Mouse (Mus musculus) neural tube, embryonic 13.5 days (tissue): Measurements from ENCODE around the gene 4930572O03Rik. TPM values are rescaled to one million over a fixed set of nuclear protein-coding genes. Genes with fewer than 3 reads are reported as not detected.
"Not testable (repeated sequence)": the region's sequence is repeated elsewhere in the genome, so short reads cannot be mapped to it uniquely, and the experiment has no call there.

ENCODE experiments used
- ATAC-seq: fragments of 200-750 bp; cut with Nextera tagmentation; 2 replicates; pipeline ENCODE4 v1.8.0; 2017; ENCODE audit warnings: low read depth, mild to moderate bottlenecking, moderate TSS enrichment, moderate library complexity
- H3K27ac ChIP-seq: fragments of 300-500 bp; sonication (generic); replicated peaks from 2 replicates; pipeline ENCODE4 v1.5.1; 2015; ENCODE audit warnings: moderate library complexity, mild to moderate bottlenecking, inconsistent platforms
- H3K27me3 ChIP-seq: fragments of 300-500 bp; sonication (generic); 2 replicates; pipeline ENCODE4 v1.6.1; 2015; ENCODE audit warnings: mild to moderate bottlenecking, inconsistent platforms
- H3K36me3 ChIP-seq: fragments of 300-500 bp; sonication (generic); 2 replicates; pipeline ENCODE4 v1.6.1; 2015; ENCODE audit warnings: mild to moderate bottlenecking, inconsistent platforms
- H3K4me1 ChIP-seq: fragments of 300-500 bp; sonication (generic); replicated peaks from 2 replicates; pipeline ENCODE4 v1.6.1; 2015; ENCODE audit warnings: inconsistent platforms
- H3K4me2 ChIP-seq: fragments of 300-500 bp; sonication (generic); 2 replicates; pipeline ENCODE4 v1.6.1; 2015; ENCODE audit warnings: inconsistent platforms, mild to moderate bottlenecking, moderate library complexity
- H3K4me3 ChIP-seq: fragments of 300-500 bp; sonication (generic); 2 replicates; pipeline ENCODE4 v1.5.1; 2015; ENCODE audit warnings: mild to moderate bottlenecking, inconsistent platforms
- H3K9ac ChIP-seq: fragments of 300-500 bp; sonication (generic); 2 replicates; pipeline ENCODE4 v1.6.1; 2015; ENCODE audit warnings: moderate library complexity, mild to moderate bottlenecking, inconsistent platforms
- H3K9me3 ChIP-seq: fragments of 300-500 bp; sonication (generic); 2 replicates; pipeline ENCODE4 v1.6.1; 2016; ENCODE audit warnings: inconsistent platforms
- WGBS: fragments of 180-500 bp; shearing (Covaris S2); methylation state at CpG from one replicate; pipeline ENCODE4 v1.1.7; 2015; 5-methylcytosine and 5-hydroxymethylcytosine counted together
- polyA plus RNA-seq: library from polyadenylated mRNA; unstranded; fragments of >200 nt; fragmentation: Nextera tagmentation; extraction: Ambion mirVana; gene quantifications from 2 replicates; pipeline ENCODE4 v1.2.1, GENCODE M21; 2015

4930572O03Rik gene
- not detected in 2 replicates for polyA plus RNA-seq

DNA sequence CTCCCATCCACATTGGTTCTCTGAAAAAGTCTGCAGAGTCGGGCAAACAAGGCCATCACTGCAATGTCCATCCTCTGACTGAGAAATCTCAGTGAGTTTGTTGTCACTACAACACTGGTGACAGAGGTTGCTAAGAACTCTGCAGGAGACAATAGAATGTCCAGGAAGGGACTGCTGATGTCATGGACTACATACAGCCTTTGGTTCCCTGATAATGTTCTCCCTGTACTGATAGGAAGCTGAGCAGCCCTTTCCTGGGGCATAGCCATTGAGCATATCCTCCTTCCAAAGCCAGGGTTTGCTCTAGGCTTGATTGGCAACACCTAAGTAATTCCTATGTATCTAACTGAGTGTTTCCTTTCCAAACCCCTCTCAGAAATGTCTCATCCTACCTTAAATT is at the start of gene 4930572O03Rik:
TSS of gene 4930572O03Rik (minus strand) at position 101 of the 400 bp plus-strand sequence.
- not testable (repeated sequence) for H3K4me2 ChIP-seq, H3K36me3 ChIP-seq, H3K9ac ChIP-seq, ATAC-seq, H3K4me1 ChIP-seq, H3K4me3 ChIP-seq, H3K27ac ChIP-seq, H3K27me3 ChIP-seq
- peaks cover 13% of the 10 kb centered on the region for H3K9me3 ChIP-seq
- 75% methylated on average over 1 of the region's 1 CpGs for WGBS

GRCm38 (mm10) chr5:15702891-15703290 is 46.0 kb upstream of the 4930572O03Rik start:
- H3K4me2 ChIP-seq, H3K27ac ChIP-seq, H3K4me1 ChIP-seq, H3K9me3 ChIP-seq, H3K27me3 ChIP-seq, H3K9ac ChIP-seq, ATAC-seq, H3K4me3 ChIP-seq, H3K36me3 ChIP-seq: not testable (repeated sequence)
- 25% methylated on average over 5 of the region's 5 CpGs for WGBS

- H3K27me3 ChIP-seq, H3K9ac ChIP-seq, H3K4me3 ChIP-seq, H3K27ac ChIP-seq, H3K4me1 ChIP-seq, ATAC-seq, H3K4me2 ChIP-seq, H3K36me3 ChIP-seq: not testable (repeated sequence)
- WGBS, result 37% methylated on average over 2 of the region's 2 CpGs
- H3K9me3 ChIP-seq, result peaks cover 16% of the 10 kb centered on the region
These were observed 40.9 kb upstream of the 4930572O03Rik start for GRCm38 (mm10) chr5:15697719-15698118.

GRCm38 (mm10) chr5:15691849-15692248 is 35.0 kb upstream of the 4930572O03Rik start:
- ATAC-seq, result not testable (repeated sequence)

DNA sequence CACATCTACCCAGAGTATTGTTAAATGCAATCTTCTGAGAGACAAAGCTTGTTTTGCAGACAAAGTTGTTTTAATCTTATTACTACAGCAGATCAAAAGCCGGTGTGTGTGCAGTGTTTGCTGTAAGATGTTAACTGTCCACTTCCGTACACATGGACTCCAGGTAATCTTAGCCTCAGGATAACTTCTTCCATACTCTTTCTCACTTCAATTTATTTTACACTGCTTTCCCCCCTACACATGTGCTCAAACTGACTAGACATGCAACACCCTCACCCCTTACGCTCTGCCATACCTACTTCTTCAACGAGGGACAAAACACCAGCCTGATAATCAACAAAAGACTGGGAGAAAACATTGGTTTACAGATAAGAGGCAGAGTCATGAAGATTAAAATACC is 34.0 kb upstream of the 4930572O03Rik start:
- ATAC-seq, H3K4me3 ChIP-seq, H3K4me2 ChIP-seq, H3K4me1 ChIP-seq, H3K36me3 ChIP-seq, H3K27ac ChIP-seq, H3K27me3 ChIP-seq, H3K9ac ChIP-seq: not testable (repeated sequence)
- peaks cover 36% of the 10 kb centered on the region for H3K9me3 ChIP-seq
- 83% methylated on average over 4 of the region's 4 CpGs for WGBS

More at GRCm38 (mm10) chr5:15691849-15692248, 35.0 kb upstream of the 4930572O03Rik start:
- H3K27ac ChIP-seq, H3K27me3 ChIP-seq, H3K4me2 ChIP-seq, H3K36me3 ChIP-seq, H3K4me1 ChIP-seq, H3K4me3 ChIP-seq, H3K9ac ChIP-seq: not testable (repeated sequence)
- peaks cover 33% of the 10 kb centered on the region for H3K9me3 ChIP-seq
- WGBS, result 81% methylated on average over 4 of the region's 4 CpGs

DNA sequence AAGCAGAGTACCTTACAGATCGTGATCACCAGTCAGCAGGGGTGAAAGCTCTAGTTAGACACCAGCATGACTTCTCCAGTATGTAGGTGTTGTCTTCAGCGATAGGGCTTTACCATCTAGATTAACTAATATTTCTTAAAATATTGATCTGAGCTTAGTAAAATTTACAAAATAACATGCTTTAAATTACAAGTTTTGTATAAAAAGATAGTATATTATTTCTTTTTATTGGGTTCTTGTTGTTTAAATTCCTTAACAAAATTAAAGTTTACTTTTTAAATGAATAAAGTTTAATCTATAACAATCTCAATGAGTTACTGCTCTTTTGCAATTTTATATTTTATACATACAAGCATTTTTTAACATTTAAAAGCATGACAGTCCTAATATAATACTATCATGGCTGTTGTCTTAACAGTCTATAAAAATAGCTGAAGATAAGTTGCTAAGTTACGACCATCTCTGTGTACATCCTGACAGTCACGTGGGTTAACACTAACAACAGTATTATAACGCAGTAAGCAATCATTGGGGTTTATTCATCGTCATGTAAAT is 32.9 kb upstream of the 4930572O03Rik start:
- 75% methylated on average over 6 of the region's 6 CpGs for WGBS
- ATAC-seq, result peak; percentile 71

GRCm38 (mm10) chr5:15688874-15689658 is 32.2 kb upstream of the 4930572O03Rik start:
- H3K27ac ChIP-seq, H3K4me2 ChIP-seq, H3K27me3 ChIP-seq, H3K9ac ChIP-seq, H3K36me3 ChIP-seq, H3K4me3 ChIP-seq, H3K4me1 ChIP-seq: not testable (repeated sequence)
- peak; percentile 81 for ATAC-seq
- WGBS, result 61% methylated on average over 4 of the region's 4 CpGs
- peaks cover 36% of the 10 kb centered on the region for H3K9me3 ChIP-seq

More for the DNA sequence above, 32.9 kb upstream of the 4930572O03Rik start:
- not testable (repeated sequence) for H3K9ac ChIP-seq, H3K27ac ChIP-seq, H3K4me2 ChIP-seq, H3K4me3 ChIP-seq, H3K36me3 ChIP-seq, H3K4me1 ChIP-seq, H3K27me3 ChIP-seq
- H3K9me3 ChIP-seq, result peaks cover 36% of the 10 kb centered on the region

- H3K4me3 ChIP-seq, H3K9ac ChIP-seq, H3K36me3 ChIP-seq, H3K4me2 ChIP-seq, H3K4me1 ChIP-seq, H3K27ac ChIP-seq, H3K27me3 ChIP-seq: not testable (repeated sequence)
- 0 out of 2 replicates have a peak, but pooled peaks have one; percentile 56 for ATAC-seq
- peaks cover 23% of the 10 kb centered on the region for H3K9me3 ChIP-seq
- WGBS, result 78% methylated on average over 8 of the region's 10 CpGs
These were observed 24.6 kb upstream of the 4930572O03Rik start for GRCm38 (mm10) chr5:15681301-15682035.

GRCm38 (mm10) chr5:15679980-15680949 is 23.4 kb upstream of the 4930572O03Rik start:
- H3K4me1 ChIP-seq, H3K27ac ChIP-seq, H3K9ac ChIP-seq, H3K36me3 ChIP-seq, H3K27me3 ChIP-seq, H3K4me3 ChIP-seq, ATAC-seq, H3K4me2 ChIP-seq: not testable (repeated sequence)
- H3K9me3 ChIP-seq, result peaks cover 23% of the 10 kb centered on the region
- WGBS, result 70% methylated on average over 13 of the region's 13 CpGs

DNA sequence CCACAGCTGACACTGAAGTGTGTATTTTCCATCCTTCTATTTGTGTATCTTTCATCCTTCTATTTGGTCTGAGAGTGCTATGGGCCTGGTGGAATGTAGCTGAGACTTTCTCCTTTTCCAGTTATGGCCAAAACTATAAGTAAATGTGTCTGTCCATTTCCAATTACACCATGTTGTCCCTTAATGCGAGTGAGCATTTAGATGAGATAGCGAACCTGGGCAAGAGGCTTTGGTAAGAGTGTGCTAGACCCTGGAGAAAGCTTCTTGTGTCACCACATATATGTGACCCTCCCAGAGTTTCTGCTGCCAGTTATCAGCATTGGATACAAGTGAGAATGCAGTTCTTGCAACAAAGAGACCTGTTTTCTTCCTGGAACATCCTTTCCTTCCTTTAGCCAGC is 22.0 kb upstream of the 4930572O03Rik start:
- H3K36me3 ChIP-seq, H3K4me1 ChIP-seq, ATAC-seq, H3K4me3 ChIP-seq, H3K9ac ChIP-seq, H3K27me3 ChIP-seq, H3K4me2 ChIP-seq, H3K27ac ChIP-seq: not testable (repeated sequence)
- peaks cover 17% of the 10 kb centered on the region for H3K9me3 ChIP-seq
- WGBS, result 70% methylated on average over 2 of the region's 2 CpGs

DNA sequence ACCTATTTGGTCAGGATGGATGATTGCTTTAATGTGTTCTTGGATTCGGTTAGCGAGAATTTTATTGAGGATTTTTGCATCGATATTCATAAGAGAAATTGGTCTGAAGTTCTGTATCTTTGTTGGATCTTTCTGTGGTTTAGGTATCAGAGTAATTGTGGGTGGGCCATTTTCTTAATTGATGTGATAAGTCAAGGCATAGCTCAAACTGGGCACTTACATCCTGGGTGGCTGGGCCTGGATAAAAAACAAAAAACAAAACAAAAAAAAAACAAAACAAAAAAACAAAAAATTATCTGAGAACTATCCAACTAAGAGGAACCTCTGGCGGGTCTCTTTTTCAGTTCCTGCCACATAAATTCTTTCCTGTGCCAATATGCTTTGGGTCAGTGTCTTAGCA is 20.9 kb upstream of the 4930572O03Rik start:
- not testable (repeated sequence) for H3K27me3 ChIP-seq, ATAC-seq, H3K4me3 ChIP-seq, H3K9ac ChIP-seq, H3K27ac ChIP-seq, H3K4me1 ChIP-seq, H3K36me3 ChIP-seq, H3K4me2 ChIP-seq
- WGBS, result 85% methylated on average over 4 of the region's 4 CpGs
- peaks cover 23% of the 10 kb centered on the region for H3K9me3 ChIP-seq
